Mouse (Mus musculus) thymus, postnatal 10 days (tissue): ENCODE results near the gene Syt7.
A peak's percentile ranks its signal among the peaks of the same experiment; 100 is the strongest.

Experiments used
- DNase-seq, 2 experiments: peaks; one replicate each; pipeline ENCODE4 v3.0.0; 2021; ENCODE audit warnings: low spot score in 2 of 2

Gene Syt7

GRCm38 (mm10) chr19:10388615-10389313, at the start of gene Syt7:
Syt7 (plus strand) TSS chr19:10389090.
- peak; percentile 15 to 66 for DNase-seq

GRCm38 (mm10) chr19:10339271-10339670, 49.6 kb upstream of the Syt7 start:
- no peak for DNase-seq

GRCm38 (mm10) chr19:10340661-10341060, 48.2 kb upstream of the Syt7 start:
- DNase-seq = no peak

DNA sequence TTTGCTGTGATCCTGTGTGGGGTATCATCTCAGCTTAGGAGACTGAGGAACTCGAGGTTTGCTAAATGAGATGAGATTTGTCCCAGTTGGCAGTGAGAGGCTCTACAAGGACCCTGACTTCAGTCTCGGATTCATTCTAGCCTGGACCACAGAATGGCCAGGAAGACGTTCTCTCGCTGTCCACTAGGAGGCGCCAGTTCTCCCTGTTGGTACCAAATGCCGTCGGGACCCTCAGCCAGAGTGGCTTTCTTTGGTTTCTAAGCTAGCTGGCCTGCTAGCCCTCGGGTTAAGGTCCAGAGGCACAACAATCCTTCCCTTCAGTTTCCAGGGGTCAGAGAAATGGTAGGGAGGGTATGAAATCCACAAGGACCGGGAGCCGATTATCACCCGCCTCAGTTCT, 47.7 kb upstream of the Syt7 start:
- peak in 1 of 2 experiments; percentile 48 for DNase-seq

DNA sequence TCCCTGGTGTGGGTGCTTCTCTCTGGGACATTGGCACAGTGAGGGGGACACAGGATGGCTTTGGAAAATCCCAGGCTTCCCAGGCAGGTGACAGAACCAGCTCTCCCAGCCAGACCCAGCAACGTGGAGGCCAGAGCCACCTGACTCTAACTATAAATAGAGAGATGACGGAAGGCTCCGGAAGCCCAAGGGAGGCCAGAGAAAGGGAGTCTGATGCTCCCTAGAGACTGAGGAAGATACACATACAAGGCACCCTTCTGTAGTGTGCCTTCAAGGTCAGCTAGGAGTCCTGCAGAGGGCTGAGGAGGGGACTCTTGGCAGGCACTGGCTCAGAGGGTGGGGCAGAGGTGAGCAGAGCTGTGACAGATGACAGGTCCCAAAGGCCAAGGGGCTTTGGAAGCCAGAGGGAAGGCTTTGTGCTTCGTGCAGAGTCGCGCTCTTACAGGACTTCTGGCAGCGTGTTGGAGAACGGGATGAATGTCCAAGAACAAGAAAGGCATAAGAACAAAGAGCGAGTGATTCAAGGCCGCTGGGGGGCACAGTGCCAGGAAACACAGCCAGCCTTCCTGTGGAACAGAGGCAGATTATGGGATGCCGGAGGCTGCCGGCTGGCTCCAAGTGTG, 47.0 kb upstream of the Syt7 start:
- DNase-seq = no peak

GRCm38 (mm10) chr19:10343866-10344265, 45.0 kb upstream of the Syt7 start:
- DNase-seq = no peak

DNA sequence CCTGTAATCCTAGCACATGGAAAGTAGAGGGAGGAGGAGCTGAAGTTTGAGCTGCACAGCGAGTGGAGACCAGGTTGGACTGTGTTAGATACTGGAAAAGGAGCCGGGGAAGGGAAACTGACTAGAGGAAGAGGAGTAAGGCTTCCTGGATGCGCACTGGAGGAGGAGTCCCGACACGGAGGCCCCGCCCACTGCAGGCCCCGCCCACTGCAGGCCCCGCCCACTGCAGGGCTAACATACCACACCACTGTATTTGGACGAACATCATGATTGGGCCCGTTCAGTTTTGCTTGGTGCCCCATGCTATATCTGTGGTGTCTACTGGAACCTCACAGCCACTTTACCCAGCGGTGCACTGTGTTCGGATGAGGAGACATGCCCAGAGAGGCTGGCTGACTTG, 43.2 kb upstream of the Syt7 start:
- DNase-seq = no peak

- DNase-seq = no peak
Measured at GRCm38 (mm10) chr19:10347628-10348273, 41.1 kb upstream of the Syt7 start.

GRCm38 (mm10) chr19:10352218-10352617, 36.7 kb upstream of the Syt7 start:
- DNase-seq = no peak

DNA sequence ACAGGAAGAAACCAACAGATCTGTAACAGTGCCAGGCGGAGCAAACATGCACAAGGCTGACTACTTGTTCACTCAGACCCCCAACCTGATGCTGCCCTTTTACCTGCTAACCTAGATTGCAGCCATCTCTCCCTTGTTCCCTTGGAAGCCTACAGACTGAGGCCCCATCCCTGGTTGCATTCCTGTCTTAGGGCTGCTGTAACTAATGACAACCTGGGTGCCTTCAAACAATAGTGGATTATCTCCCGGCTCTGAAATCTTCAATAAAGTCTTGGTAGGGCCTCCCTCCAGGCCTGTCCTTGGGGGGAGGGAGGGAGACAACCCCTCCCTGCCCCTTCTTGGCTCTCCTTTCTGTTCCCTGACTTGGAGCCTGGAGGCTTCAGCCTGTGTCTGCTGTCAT, 34.1 kb upstream of the Syt7 start:
- no peak for DNase-seq

DNA sequence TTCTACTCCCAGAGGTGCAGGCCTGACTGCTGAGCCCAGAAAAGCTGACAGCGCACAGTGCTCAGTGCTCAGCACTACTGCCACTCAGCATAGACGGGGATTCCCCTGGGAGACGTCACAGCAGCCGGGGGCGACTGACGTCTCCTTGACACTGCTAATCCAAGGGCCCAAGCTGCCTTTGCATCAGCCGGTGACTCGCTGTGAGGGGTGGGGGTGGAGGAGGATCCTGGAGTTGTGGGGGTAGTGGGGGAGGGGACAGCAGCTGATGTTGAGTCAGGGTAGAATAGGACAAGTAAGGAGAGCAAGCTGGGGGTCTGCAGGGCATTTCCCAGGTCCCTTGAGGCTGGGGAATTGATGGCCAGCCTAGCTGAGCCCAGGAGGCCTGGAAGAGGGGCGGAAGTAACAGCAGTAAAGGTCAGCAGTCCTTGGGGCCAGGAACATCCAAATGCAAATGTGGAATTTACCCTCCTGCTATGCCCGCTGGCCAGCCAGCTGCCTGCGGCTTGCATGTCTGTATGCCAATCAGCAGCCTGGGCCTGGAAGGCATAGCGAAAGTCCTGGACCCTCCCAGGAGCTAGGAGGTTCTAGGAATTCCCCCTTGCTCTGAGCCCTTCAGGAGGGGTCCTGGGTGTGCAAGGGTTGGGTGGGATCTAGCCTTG, 31.9 kb upstream of the Syt7 start:
- DNase-seq = no peak

GRCm38 (mm10) chr19:10359105-10359946, 29.6 kb upstream of the Syt7 start:
- no peak for DNase-seq

GRCm38 (mm10) chr19:10362473-10363129, 26.3 kb upstream of the Syt7 start:
- no peak for DNase-seq

DNA sequence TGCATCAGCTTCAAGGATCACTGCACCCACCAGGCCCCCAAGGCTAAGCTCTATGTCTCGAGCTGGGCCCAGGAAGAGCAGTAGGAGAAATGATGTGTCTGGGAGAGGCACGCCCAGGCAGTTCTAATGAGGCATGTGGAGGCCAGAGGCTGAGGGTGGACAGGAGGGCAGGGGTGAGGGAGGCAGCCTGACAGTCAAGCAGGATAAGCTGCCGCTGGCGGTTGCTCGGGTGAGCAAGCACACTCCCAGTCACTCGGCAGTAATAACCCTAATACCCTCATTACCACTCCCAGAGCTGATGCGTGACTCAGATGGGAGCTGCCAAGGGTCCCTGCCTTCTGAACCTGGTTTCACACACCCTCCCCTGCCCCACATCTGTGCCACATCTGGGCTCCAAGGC, 25.0 kb upstream of the Syt7 start:
- DNase-seq = no peak

DNA sequence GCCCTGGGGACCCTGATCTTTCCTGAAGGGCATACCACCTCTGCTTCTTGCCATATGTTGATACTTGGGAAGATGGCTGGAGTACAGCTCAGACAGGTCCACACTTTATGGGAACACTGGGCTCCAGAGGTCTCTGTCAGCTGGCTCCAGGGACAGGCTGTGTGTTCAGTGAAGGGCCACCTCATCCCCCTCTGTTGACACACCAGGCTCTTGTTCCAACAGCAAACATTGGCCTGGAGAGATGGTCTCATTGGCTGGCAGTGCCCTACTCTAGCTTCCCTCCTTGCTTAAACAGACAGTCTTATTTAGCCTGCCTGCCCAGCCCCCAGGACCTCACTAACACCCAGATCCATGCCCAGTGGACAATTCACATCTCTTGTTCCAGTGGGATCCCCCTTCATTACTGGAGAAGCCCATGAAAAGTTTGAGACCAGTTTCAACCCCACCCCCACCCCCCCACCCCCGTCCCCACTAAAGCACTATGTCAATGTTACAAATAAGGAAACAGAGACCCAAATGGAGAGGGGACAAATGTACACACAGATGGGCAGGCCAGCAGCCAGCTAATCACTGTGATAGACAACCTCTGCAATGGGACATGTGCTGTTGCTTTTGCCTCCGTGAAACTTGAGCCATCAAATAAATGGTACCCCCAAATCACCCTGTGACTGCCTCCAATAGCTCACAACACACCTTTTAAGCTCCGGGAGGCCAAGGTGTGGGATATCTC, 22.6 kb upstream of the Syt7 start:
- no peak for DNase-seq

- no peak for DNase-seq
Measured at GRCm38 (mm10) chr19:10367802-10368201, 21.1 kb upstream of the Syt7 start.

GRCm38 (mm10) chr19:10369936-10370335, 19.0 kb upstream of the Syt7 start:
- no peak for DNase-seq

- DNase-seq = no peak
Measured at GRCm38 (mm10) chr19:10373191-10373590, 15.7 kb upstream of the Syt7 start.

GRCm38 (mm10) chr19:10375260-10375659, 13.6 kb upstream of the Syt7 start:
- DNase-seq = no peak

DNA sequence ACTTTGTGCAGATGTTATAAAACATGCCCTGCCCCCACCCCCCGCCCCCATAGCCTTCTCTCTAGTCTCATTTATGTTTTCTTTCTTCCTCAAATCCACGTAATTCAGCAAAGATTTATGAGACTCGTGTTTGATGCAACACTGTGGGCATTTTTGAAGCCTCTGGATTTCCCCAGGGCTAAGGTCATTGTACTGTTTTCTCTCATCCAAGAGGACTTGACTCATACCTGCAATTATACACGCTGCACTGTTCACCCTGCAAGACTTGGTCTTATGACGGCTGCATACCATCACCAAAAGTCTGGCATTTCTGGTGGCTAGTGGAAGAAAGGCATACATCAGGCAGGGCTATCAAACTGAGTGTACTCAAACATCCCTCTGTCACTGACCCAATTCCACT, 8.9 kb upstream of the Syt7 start:
- no peak for DNase-seq
